Comparison of ENCODE assay signal across 9 mouse cellular contexts in the genomic region with DNA sequence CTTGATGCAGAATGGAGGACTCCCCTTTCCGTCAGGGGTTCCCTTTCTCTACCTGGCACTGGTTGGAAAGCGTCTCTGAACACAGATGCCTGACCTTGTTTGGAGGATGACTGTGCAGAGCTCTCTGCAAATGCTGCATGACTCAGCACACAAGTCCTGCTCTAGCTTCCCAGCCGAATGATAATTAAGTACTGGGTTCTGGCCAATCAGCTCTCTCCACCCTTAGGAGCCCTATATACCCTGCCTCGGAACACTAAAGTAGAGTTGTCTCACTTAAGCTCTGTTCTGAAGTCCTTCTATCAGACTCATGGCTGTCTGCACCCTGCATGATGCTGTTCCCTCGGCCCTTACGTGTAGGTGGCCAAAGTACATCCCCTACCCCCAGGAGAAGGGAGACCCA.
DNase-seq lines count a peak whose midpoint lies in the region; ATAC-seq lines count a peak whose summit lies in the region.
"Had no signal": no experiment of that assay in that cellular context is flagged by ENCODE, and none has a peak within 500 bp of the region (broad histone marks: within the 10 kb centered on the region; RNA-seq: fewer than 3 reads in every experiment).

No protein-coding gene starts in this region.

- H3K4me1 ChIP-seq in limb, embryonic 11.5 days (ENCODE audit: control insufficient read depth, insufficient read depth, low read length), result no peaks in the 10 kb centered on the region
- H3K4me1 ChIP-seq in limb, embryonic 10.5 days, result no peaks in the 10 kb centered on the region
- peaks cover 7% of the 10 kb centered on the region; the same call in 1 of the 2 replicates for H3K4me1 ChIP-seq in stomach, embryonic 14.5 days (ENCODE audit: control insufficient read depth, insufficient read depth, low read length)
- H3K4me1 ChIP-seq: embryonic facial prominence, embryonic 15.5 days had no signal

- 78% methylated on average over 6 of the region's 6 CpGs for WGBS in limb, embryonic 11.5 days
- 80% methylated on average over 6 of the region's 6 CpGs for WGBS in limb, embryonic 10.5 days
- whole genome bisulfite sequencing in stomach, embryonic 14.5 days, result 69% methylated on average over 6 of the region's 6 CpGs

- no peak overlapping the region for H3K9ac ChIP-seq in limb, embryonic 11.5 days (ENCODE audit: low read length)
- H3K9ac ChIP-seq in stomach, embryonic 14.5 days (replicated peaks; ENCODE audit: low read depth, low read length), result no peak overlapping the region
- H3K9ac ChIP-seq: embryonic facial prominence, embryonic 15.5 days had no signal

- no peaks in the 10 kb centered on the region for H3K9me3 ChIP-seq in limb, embryonic 11.5 days (ENCODE audit: control insufficient read depth, low read length)
- H3K9me3 ChIP-seq in limb, embryonic 10.5 days (replicated peaks), result no peaks in the 10 kb centered on the region
- H3K9me3 ChIP-seq in stomach, embryonic 14.5 days (ENCODE audit: control insufficient read depth, low read depth, low read length), result no peaks in the 10 kb centered on the region
- H3K9me3 ChIP-seq: embryonic facial prominence, embryonic 15.5 days had no signal

- H3K4me2 ChIP-seq in limb, embryonic 11.5 days (ENCODE audit: low read depth, severe bottlenecking), result no peak overlapping the region
- H3K4me2 ChIP-seq in stomach, embryonic 14.5 days (replicated peaks; ENCODE audit: low read depth, low read length), result no peak overlapping the region
- H3K4me2 ChIP-seq: embryonic facial prominence, embryonic 15.5 days had no signal

- 0 out of 2 replicates have a peak, but pooled peaks have one; percentile 39 for ATAC-seq in limb, embryonic 11.5 days (ENCODE audit: insufficient number of reproducible peaks, low FRiP score, low TSS enrichment, low read depth)
- peak; percentile 85; the same call in 1 of the 2 replicates for ATAC-seq in stomach, embryonic 14.5 days (ENCODE audit: insufficient number of reproducible peaks, insufficient read depth, low FRiP score, low read depth)

- H3K4me3 ChIP-seq in limb, embryonic 11.5 days (ENCODE audit: low read depth, low read length), result no peak overlapping the region
- no peak overlapping the region for H3K4me3 ChIP-seq in limb, embryonic 10.5 days
- no peak overlapping the region for H3K4me3 ChIP-seq in stomach, embryonic 14.5 days (ENCODE audit: low read depth, low read length)
- H3K4me3 ChIP-seq: embryonic facial prominence, embryonic 15.5 days had no signal

- H3K27ac ChIP-seq in limb, embryonic 11.5 days (replicated peaks; ENCODE audit: low read depth, low read length), result no peak overlapping the region
- H3K27ac ChIP-seq in limb, embryonic 10.5 days, result no peak overlapping the region
- no peak overlapping the region for H3K27ac ChIP-seq in stomach, embryonic 14.5 days (ENCODE audit: low read length)
- H3K27ac ChIP-seq: embryonic facial prominence, embryonic 15.5 days had no signal

- intact Hi-C loops in left cerebral cortex, postnatal 36 days (cut with DNase I), result no loop called here

- H3K27me3 ChIP-seq in limb, embryonic 11.5 days (ENCODE audit: control insufficient read depth, insufficient read depth, low read length), result no peaks in the 10 kb centered on the region
- H3K27me3 ChIP-seq in limb, embryonic 10.5 days (ENCODE audit: low read depth, poor library complexity, severe bottlenecking), result no peaks in the 10 kb centered on the region
- no peaks in the 10 kb centered on the region for H3K27me3 ChIP-seq in stomach, embryonic 14.5 days (ENCODE audit: control insufficient read depth, insufficient read depth, low read length)
- H3K27me3 ChIP-seq: embryonic facial prominence, embryonic 15.5 days had no signal

- DNase-seq in limb, embryonic 11.5 days (ENCODE audit: low spot score), result no peak
- DNase-seq in limb, embryonic 10.5 days (ENCODE audit: low spot score), result no peak
- peak; percentile 18 for DNase-seq in adrenal gland, adult 8-10 months
- peak; percentile 13 for DNase-seq in forelimb bud, embryonic 11.5 days (ENCODE audit: low read depth, low spot score)
- DNase-seq in embryo, embryonic 11 days, result no peak
- no peak for DNase-seq in left cerebral cortex, postnatal 36 days (ENCODE audit: low spot score in 2 of 2)
- DNase-seq: kidney, adult 9 months had no signal

- H3K36me3 ChIP-seq in limb, embryonic 11.5 days (ENCODE audit: control insufficient read depth, insufficient read depth, low read length), result no peaks in the 10 kb centered on the region
- no peaks in the 10 kb centered on the region for H3K36me3 ChIP-seq in limb, embryonic 10.5 days
- H3K36me3 ChIP-seq in stomach, embryonic 14.5 days (ENCODE audit: control insufficient read depth, insufficient read depth, low read length), result no peaks in the 10 kb centered on the region
- H3K36me3 ChIP-seq: embryonic facial prominence, embryonic 15.5 days had no signal

Comparison
In these comparisons a context has a peak if more than half of its experiments do, and no peak if none do; other contexts are left out.
1. DNase-seq: peak in adrenal gland, adult 8-10 months (single experiment) and forelimb bud, embryonic 11.5 days (single experiment); none in limb, embryonic 11.5 days (single experiment), limb, embryonic 10.5 days (single experiment), embryo, embryonic 11 days (single experiment) and left cerebral cortex, postnatal 36 days (0 of 2).